In genomic region chr11:32386043-32386442, GRCm38 (mm10) we compare ENCODE assay signal across 26 mouse cellular contexts.
"Had no signal": no experiment of that assay in that cellular context is flagged by ENCODE, and none has a peak within 500 bp of the region (broad histone marks: within the 10 kb centered on the region; RNA-seq: fewer than 3 reads in every experiment).

No protein-coding gene starts in this region.

- H3K9ac ChIP-seq: embryonic facial prominence, embryonic 12.5 days; embryonic facial prominence, embryonic 13.5 days; embryonic facial prominence, embryonic 15.5 days; forebrain, embryonic 12.5 days; forebrain, embryonic 13.5 days; forebrain, embryonic 15.5 days; forebrain, postnatal 0 days had no signal

- H3K9me3 ChIP-seq: embryonic facial prominence, embryonic 10.5 days; embryonic facial prominence, embryonic 12.5 days; embryonic facial prominence, embryonic 13.5 days; embryonic facial prominence, embryonic 15.5 days; forebrain, embryonic 10.5 days; forebrain, embryonic 12.5 days; forebrain, embryonic 13.5 days; forebrain, embryonic 15.5 days had no signal

- H3K4me3 ChIP-seq: embryonic facial prominence, embryonic 10.5 days; embryonic facial prominence, embryonic 12.5 days; embryonic facial prominence, embryonic 13.5 days; embryonic facial prominence, embryonic 15.5 days; erythroblast, embryonic 14.5 days; forebrain, embryonic 10.5 days; forebrain, embryonic 12.5 days; forebrain, embryonic 13.5 days; forebrain, embryonic 15.5 days; gastrocnemius, adult 2 months; heart, adult 2 months had no signal

- H3K27me3 ChIP-seq: embryonic facial prominence, embryonic 12.5 days; embryonic facial prominence, embryonic 13.5 days; embryonic facial prominence, embryonic 15.5 days; forebrain, embryonic 12.5 days; forebrain, embryonic 13.5 days; forebrain, embryonic 15.5 days had no signal

- H3K27ac ChIP-seq: embryonic facial prominence, embryonic 10.5 days; embryonic facial prominence, embryonic 12.5 days; embryonic facial prominence, embryonic 13.5 days; embryonic facial prominence, embryonic 15.5 days; forebrain, embryonic 10.5 days; forebrain, embryonic 12.5 days; forebrain, embryonic 13.5 days; forebrain, embryonic 15.5 days; gastrocnemius, adult 2 months; heart, adult 2 months had no signal

- DNase-seq: cerebellum, adult 8-10 months; cerebellum, adult 9-10 months; cerebellum, adult 9-11 months; cerebellum, postnatal 10 days; cerebellum, postnatal 14 days; cerebellum, postnatal 25 days; cerebellum, postnatal 36 days; embryo, embryonic 11 days; forebrain, postnatal 0 days; gastrocnemius, adult 2 months; gastrocnemius, postnatal 10 days; gastrocnemius, postnatal 14 days; gastrocnemius, postnatal 25 days; gastrocnemius, postnatal 36 days; heart, adult 11 months; heart, adult 18-20 months; heart, adult 2 months had no signal

- H3K4me2 ChIP-seq: embryonic facial prominence, embryonic 12.5 days; embryonic facial prominence, embryonic 13.5 days; embryonic facial prominence, embryonic 15.5 days; forebrain, embryonic 12.5 days; forebrain, embryonic 13.5 days; forebrain, embryonic 15.5 days had no signal
